Mouse (Mus musculus): ENCODE results near the gene Slc6a17.

- no peak for TF ChIP-seq POLR2A (IDR thresholded peaks at IDR 0.05; ENCODE audit: insufficient read depth, low read depth, low read length)
- peak; percentile 100 for TF ChIP-seq CTCF (IDR thresholded peaks at IDR 0.05)
- peak; percentile 62; the same call in 1 of the 2 replicates for TF ChIP-seq EP300 (IDR thresholded peaks at IDR 0.05; ENCODE audit: insufficient read depth, low read depth, low read length)
These were observed 45.6 kb downstream of the Slc6a17 start for GRCm38 (mm10) chr3:107472198-107472597.

All from heart, adult 2 months (tissue).